Mouse (Mus musculus) lung, embryonic 14.5 days (tissue): ENCODE results near the gene Zbtb11. TPM values are rescaled to one million over a fixed set of nuclear protein-coding genes. Genes with fewer than 3 reads are reported as not detected.

Experiments used
- ATAC-seq: fragments of 200-750 bp; cut with Nextera tagmentation; 2 replicates; pipeline ENCODE4 v1.8.0; 2017; ENCODE audit warnings: mild to moderate bottlenecking, moderate TSS enrichment, moderate library complexity; ENCODE audit not compliant: insufficient read depth
- DNase-seq: peaks from one replicate; pipeline ENCODE4 v3.0.0-alpha.2; 2015
- H3K27ac ChIP-seq: fragments of 300-500 bp; sonication (generic); 2 replicates; pipeline ENCODE4 v1.5.1; 2014; ENCODE audit warnings: low read depth, mild to moderate bottlenecking, moderate library complexity
- H3K27me3 ChIP-seq: fragments of 300-500 bp; sonication (generic); 2 replicates; pipeline ENCODE4 v1.6.1; 2014; ENCODE audit warnings: low read length, control low read depth; ENCODE audit not compliant: insufficient read depth
- H3K36me3 ChIP-seq: fragments of 300-500 bp; sonication (generic); 2 replicates; pipeline ENCODE4 v1.6.1; 2014; ENCODE audit warnings: control low read depth; ENCODE audit not compliant: insufficient read depth
- H3K4me1 ChIP-seq: fragments of 300-500 bp; sonication (generic); 2 replicates; pipeline ENCODE4 v1.6.1; 2014; ENCODE audit warnings: antibody characterized with exemption, control low read depth; ENCODE audit not compliant: insufficient read depth
- H3K4me2 ChIP-seq: fragments of 300-500 bp; sonication (generic); 2 replicates; pipeline ENCODE4 v1.6.1; 2014; ENCODE audit warnings: mild to moderate bottlenecking
- H3K4me3 ChIP-seq: fragments of 300-500 bp; sonication (generic); 2 replicates; pipeline ENCODE4 v1.5.1; 2014; ENCODE audit warnings: low read depth, low read length
- H3K9ac ChIP-seq: fragments of 300-500 bp; sonication (generic); 2 replicates; pipeline ENCODE4 v1.6.1; 2014
- H3K9me3 ChIP-seq: fragments of 300-500 bp; sonication (generic); 2 replicates; pipeline ENCODE4 v1.6.1; 2016; ENCODE audit warnings: low read depth, low read length, control low read depth
- CTCF ChIP-seq: IDR thresholded peaks from 2 replicates; pipeline ENCODE4 v1.5.1; 2016; ENCODE audit warnings: antibody characterized with exemption, low read depth
- WGBS: fragments of 180-500 bp; shearing (Covaris S2); extraction: QIAGEN DNeasy Blood & Tissue Kit; methylation state at CpG from one replicate; pipeline ENCODE4 v1.1.7; 2014; 5-methylcytosine and 5-hydroxymethylcytosine counted together
- polyA plus RNA-seq: library from polyadenylated mRNA; unstranded; fragments of >200 nt; fragmentation: Nextera tagmentation; extraction: Ambion mirVana; gene quantifications from 2 replicates; pipeline ENCODE4 v1.2.1, GENCODE M21; 2014

Zbtb11 gene
- polyA plus RNA-seq, 1 experiment from 2014 or later, result 22.1 TPM

- H3K4me3 ChIP-seq, result no peak overlapping the region
- H3K36me3 ChIP-seq, result peaks cover 49% of the 10 kb centered on the region
- DNase-seq (no peak), ATAC-seq (no peak)
- no peak overlapping the region for H3K9ac ChIP-seq
- no peak overlapping the region for H3K4me2 ChIP-seq
- no peaks in the 10 kb centered on the region for H3K27me3 ChIP-seq
- H3K4me1 ChIP-seq, result peaks cover 4% of the 10 kb centered on the region; the same call in 1 of the 2 replicates
- TF ChIP-seq CTCF, result no peak
- no peak overlapping the region for H3K27ac ChIP-seq
- H3K9me3 ChIP-seq, result no peaks in the 10 kb centered on the region
- WGBS, result 93% methylated on average over 5 of the region's 5 CpGs
These were observed 3.3 kb upstream of the Zbtb11 start for GRCm38 (mm10) chr16:55970416-55970815.

GRCm38 (mm10) chr16:55971735-55972615 lies 1.7 kb upstream of the Zbtb11 start:
- peaks cover 49% of the 10 kb centered on the region for H3K36me3 ChIP-seq
- no peak overlapping the region for H3K9ac ChIP-seq
- H3K4me2 ChIP-seq, result peak overlapping the region; percentile 83
- H3K4me3 ChIP-seq, result no peak overlapping the region
- H3K27me3 ChIP-seq, result no peaks in the 10 kb centered on the region
- peaks cover 6% of the 10 kb centered on the region; the same call in 1 of the 2 replicates for H3K4me1 ChIP-seq
- H3K9me3 ChIP-seq, result no peaks in the 10 kb centered on the region
- ATAC-seq, result no peak
- H3K27ac ChIP-seq, result no peak overlapping the region
- peak; percentile 35 for DNase-seq
- TF ChIP-seq CTCF, result no peak
- 75% methylated on average over 6 of the region's 6 CpGs for WGBS

- 48% methylated on average over 10 of the region's 10 CpGs for WGBS
- no peak for TF ChIP-seq CTCF
- ATAC-seq, result no peak
- no peak for DNase-seq
- H3K4me3 ChIP-seq, result peak overlapping the region; percentile 99
- H3K36me3 ChIP-seq, result peaks cover 43% of the 10 kb centered on the region
- no peaks in the 10 kb centered on the region for H3K9me3 ChIP-seq
- H3K9ac ChIP-seq, result peak overlapping the region; percentile 42; the same call in 1 of the 2 replicates
- H3K4me2 ChIP-seq, result peak overlapping the region; percentile 83
- no peaks in the 10 kb centered on the region for H3K27me3 ChIP-seq
- H3K4me1 ChIP-seq, result peaks cover 6% of the 10 kb centered on the region; the same call in 1 of the 2 replicates
- H3K27ac ChIP-seq, result peak overlapping the region; percentile 82
These were observed 969 bp upstream of the Zbtb11 start for GRCm38 (mm10) chr16:55972626-55973201.

- H3K9me3 ChIP-seq, result no peaks in the 10 kb centered on the region
- peak; percentile 92 for ATAC-seq
- 1% methylated on average over 53 of the region's 55 CpGs for WGBS
- peak overlapping the region; percentile 89 for H3K27ac ChIP-seq
- H3K27me3 ChIP-seq, result no peaks in the 10 kb centered on the region
- H3K4me1 ChIP-seq, result peaks cover 6% of the 10 kb centered on the region; the same call in 1 of the 2 replicates
- H3K9ac ChIP-seq, result peak overlapping the region; percentile 91
- peak; percentile 94 for DNase-seq
- H3K4me2 ChIP-seq, result peak overlapping the region; percentile 83
- H3K36me3 ChIP-seq, result peaks cover 39% of the 10 kb centered on the region
- no peak for TF ChIP-seq CTCF
- peak overlapping the region; percentile 99 for H3K4me3 ChIP-seq
These were observed 696 bp downstream of the Zbtb11 start for GRCm38 (mm10) chr16:55974256-55974902.

GRCm38 (mm10) chr16:55974903-55975285 lies 1.2 kb downstream of the Zbtb11 start:
- Histone ChIP-seq H3K36me3 (peaks cover 34% of the 10 kb centered on the region), H3K4me2 (peak overlapping the region; percentile 83), H3K27me3 (no peaks in the 10 kb centered on the region), H3K4me3 (peak overlapping the region; percentile 99), H3K4me1 (peaks cover 6% of the 10 kb centered on the region; the same call in 1 of the 2 replicates), H3K9me3 (no peaks in the 10 kb centered on the region), H3K9ac (peak overlapping the region; percentile 91), H3K27ac (no peak overlapping the region)
- TF ChIP-seq CTCF, result no peak
- DNase-seq, result peak; percentile 38
- peak; percentile 6; the same call in 1 of the 2 replicates for ATAC-seq
- 5% methylated on average over 14 of the region's 14 CpGs for WGBS

GRCm38 (mm10) chr16:55986001-55986400 lies 12.3 kb downstream of the Zbtb11 start:
- DNase-seq, result no peak

More at GRCm38 (mm10) chr16:55986001-55986400, 12.3 kb downstream of the Zbtb11 start:
- Histone ChIP-seq H3K27ac (no peak overlapping the region), H3K36me3 (peaks cover 44% of the 10 kb centered on the region), H3K27me3 (no peaks in the 10 kb centered on the region), H3K9ac (no peak overlapping the region), H3K9me3 (no peaks in the 10 kb centered on the region), H3K4me3 (no peak overlapping the region), H3K4me2 (no peak overlapping the region), H3K4me1 (no peaks in the 10 kb centered on the region)
- 97% methylated on average over 3 of the region's 3 CpGs for WGBS
- no peak for ATAC-seq
- TF ChIP-seq CTCF, result no peak
